Mouse (Mus musculus) right cerebral cortex, postnatal 10 days (tissue): ENCODE data around the gene Tomm20.
A peak's percentile ranks its signal among the peaks of the same experiment; 100 is the strongest.

Experiments
- DNase-seq, 2 experiments: peaks; one replicate each; pipeline ENCODE4 v3.0.0; 2021; ENCODE audit warnings: low spot score in 2 of 2

Gene Tomm20

DNA sequence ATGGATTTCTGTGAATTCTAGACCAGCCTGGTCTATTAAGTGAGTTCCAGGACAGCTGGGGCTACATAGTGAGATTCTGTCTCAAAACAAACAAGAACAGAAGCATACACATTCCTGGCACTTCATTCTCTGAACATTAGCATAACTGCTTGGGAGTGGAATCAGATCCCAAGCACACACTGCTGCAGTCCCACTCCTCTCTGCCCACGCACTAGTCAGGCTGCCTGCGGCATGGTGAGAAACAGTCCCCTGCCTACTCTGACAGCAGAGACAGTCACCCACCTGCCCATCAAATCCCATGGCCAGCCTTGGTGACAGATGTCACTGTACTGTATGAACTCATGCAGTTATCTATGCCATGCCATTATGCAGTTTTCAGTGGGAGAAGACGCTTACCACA is 15.9 kb upstream of the Tomm20 start:
- DNase-seq = peak; percentile 48 to 59

DNA sequence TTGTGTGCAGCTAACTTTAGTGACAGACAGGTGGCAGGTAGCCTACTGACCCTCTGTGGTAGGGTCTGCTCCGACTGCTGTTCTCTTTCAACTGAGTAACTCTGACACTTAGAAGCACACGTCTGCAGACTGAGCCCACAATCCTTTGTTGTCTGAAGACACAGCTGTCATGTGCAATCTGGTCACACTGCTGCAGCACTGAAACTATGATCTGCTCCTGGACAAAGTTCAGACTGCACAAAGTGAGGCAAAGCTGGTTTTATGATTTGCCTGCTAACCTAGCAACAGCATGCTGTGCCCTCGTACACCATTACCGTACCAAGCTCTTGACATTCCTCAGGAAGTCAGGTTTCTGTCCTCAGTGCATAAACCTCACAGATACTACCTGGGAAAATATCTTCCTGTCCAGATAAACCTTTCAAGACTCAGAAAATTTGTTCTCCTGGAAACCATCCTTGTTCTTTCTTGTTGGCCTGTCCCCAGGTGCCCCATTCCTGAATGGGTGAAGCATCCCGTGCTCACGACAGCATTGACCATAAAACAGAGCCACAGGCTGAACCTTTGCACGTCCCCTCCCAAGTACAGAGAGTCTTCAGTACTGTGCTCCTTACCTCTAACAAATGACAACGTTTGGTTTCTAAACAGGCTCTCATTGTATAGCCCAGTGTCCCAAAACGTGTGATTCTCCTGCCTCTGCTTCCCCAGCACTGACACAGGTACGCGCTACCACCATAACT is 6.4 kb upstream of the Tomm20 start:
- DNase-seq = no peak

DNA sequence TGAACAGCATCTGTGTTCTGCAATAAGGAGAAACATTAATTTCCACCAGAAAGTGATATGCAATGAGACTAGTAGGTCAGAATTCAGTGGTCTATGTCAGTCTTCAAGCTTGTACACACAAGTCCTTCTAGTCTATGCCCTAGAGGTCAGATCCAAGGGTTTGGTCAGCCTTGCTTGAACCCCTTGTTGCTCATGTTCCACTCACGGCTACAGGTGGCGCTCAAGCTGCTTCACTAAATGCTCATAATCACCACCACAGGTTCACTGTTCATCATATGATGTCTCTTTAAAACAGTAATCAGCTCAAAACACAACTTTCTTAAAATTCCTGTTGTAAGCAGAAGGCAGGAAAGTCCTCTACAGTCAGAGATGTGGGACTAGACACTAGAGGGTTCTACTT is 3.9 kb upstream of the Tomm20 start:
- no peak for DNase-seq

DNA sequence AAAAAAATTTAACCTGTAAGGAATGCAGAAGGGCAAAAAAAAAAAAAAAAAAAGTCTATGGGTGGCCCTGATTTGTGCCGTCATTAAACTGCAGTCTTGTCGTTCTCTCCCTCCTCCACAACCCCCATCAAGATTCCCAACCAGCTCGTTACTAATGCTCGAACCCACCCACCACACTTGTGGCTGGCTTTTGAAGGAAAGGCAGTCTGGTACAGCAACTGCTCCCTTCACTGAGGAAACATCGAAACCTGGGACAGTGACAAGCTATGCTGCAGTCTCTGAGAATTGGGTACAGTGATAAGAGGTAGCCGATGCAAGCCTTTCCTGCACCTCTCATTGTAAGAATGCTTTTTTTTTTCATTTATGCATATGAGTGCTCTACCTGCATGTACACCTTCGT is 800 bp upstream of the Tomm20 start:
- peak in 1 of 2 experiments; percentile 59 for DNase-seq

DNA sequence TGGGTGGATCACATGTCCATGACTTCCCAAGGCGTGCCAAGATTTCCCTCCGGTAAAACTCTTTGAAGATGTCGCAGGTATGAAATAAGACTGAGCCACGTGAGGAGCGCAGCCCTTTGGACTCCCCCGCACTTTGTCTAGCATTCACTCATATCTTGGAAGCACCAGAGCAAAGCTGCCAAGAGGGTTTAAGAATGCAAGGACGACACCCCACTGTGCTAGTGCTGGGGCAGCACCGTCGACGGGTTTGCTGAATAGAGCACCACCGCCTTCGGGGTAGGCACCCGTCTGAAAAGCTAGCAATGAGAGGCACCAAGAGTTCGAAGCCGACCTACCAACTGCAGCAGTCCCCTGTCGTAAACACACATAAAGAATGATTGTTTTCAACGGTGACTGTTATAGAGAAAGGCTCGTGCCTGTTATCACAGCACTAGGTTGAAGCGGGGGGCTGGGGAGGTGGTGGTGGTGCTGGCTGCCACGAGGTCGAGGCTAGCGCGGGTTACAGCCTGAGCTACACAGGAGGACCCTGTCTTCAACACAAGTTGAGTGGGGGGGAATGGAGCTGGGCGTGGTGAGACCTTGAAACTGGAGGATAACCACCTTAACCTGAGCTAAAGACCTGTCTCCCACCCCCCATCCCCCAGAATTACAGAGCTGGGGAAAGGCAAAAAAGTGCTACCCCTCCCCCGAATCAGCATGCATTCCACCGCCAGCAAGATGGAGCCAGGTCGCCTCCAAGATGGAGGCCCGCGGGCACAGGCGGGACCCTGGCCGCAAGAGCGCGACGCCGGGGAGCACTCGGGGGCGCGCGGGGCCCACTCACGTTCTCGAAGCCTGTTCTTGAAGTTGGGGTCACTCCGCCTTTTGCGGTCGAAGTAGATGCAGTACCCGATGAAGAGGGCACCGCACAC is 608 bp downstream of the Tomm20 start:
- DNase-seq = peak; percentile 65 to 73

DNA sequence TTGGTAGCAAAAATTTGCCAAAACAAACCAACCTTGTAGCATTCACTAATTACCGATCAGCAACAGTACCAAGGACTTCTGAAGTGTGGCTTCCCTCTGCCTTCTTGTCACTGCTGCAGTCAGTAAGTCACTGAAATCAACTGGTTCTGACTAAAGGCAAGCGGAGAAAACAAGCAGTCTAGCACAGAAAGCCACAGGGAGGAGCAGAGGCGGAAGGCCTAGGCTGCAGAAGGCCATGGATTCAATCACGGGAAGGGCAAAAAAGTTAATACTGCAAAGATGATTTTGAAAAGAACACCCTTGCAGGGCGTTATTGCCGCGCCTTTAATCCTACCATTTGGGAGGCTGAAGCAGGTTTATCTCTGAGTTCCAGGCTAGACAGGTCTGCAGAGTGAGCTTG is 2.1 kb downstream of the Tomm20 start:
- no peak for DNase-seq

DNA sequence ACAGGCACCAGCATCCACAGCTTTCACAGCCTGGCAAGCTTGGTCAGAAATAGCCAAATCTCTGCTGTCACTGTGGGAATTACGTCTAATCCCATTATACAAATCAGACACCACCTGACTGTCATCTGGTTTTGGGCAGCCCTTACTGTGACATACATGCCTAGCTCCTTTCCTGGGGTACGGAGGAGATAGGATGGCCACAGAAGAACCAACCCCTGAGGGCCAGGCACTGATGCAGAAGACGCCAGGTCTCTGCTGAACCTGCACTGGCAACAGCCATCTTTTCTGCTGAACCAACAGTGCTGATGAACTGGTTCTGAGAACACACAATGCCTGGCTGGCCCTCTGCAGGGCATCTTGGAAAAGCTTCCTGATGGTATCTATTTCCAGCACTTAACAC is 8.3 kb downstream of the Tomm20 start:
- no peak for DNase-seq

DNA sequence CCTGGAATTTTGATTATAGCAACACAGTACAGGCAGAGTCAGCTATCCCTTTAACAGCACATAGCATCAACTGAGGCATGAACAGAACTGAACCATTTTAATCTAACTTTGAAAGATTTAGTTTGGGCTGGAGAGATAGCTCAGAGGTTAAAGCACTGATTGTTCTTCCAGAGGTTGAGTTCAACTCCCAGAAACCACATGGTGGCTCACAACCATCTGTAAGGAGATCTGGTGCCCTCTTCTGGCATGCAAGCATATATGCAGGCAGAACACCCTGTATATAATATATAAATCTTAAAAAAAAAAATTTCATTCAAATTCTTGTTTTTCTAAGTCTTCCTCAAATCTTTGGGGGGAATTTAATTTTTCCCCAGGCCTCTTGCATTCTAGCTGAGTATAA is 9.7 kb downstream of the Tomm20 start:
- no peak for DNase-seq

DNA sequence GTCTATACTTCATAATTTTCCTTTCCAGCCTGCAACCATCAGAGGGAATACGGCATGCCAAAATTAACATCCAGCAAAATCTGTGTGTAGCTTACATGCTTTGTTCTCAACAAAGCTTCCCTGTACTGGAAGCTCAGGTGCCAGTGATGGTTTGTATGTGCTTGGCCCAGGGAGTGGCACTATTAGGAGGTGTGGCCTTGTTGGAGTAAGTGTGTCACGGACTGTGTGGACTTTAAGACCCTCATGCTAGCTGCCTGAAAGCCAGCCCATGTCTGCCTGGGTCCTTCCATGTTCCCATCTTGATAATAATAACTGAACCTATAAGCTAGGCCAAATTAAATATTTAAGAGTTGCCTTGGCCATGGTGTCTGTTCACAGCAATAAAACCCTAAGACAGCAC is 10.3 kb downstream of the Tomm20 start:
- DNase-seq = no peak

DNA sequence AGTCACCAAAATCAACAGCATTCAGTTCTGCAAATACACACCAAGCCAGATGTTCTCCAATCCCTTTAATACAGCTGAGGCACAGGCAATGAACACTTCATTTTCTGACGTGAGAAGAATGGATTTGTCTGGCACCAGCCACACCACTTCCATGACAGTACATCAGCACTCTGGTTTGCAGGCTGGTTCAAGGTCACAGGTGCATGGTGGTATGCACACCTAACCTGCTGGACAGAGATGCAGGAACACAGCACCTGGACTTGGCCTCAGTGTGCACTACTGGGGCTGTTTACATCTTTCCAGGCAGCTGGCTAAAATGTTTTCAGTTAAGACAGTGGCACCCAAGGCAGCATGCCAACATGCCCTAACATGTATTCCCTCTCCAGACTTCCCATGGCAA is 13.0 kb downstream of the Tomm20 start:
- no peak for DNase-seq

DNA sequence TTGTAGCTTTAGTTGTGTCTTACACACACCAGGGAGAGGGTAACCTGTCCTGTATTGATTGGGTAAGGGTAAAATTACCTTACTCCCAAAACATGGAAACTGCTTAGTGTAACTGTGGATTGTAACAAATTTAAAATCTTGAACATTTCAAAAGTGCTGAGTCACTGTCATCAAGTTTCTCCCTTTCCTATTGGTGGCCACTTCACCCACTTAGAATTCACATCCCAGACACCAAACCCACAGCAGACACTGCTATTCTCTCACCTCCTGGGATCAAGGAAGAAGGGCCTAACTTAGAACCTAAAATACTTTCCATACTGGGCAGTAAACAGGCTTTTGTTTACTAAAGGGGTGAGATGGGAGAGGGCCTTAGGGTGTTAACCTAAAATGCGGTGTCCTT is 13.4 kb downstream of the Tomm20 start:
- no peak for DNase-seq

DNA sequence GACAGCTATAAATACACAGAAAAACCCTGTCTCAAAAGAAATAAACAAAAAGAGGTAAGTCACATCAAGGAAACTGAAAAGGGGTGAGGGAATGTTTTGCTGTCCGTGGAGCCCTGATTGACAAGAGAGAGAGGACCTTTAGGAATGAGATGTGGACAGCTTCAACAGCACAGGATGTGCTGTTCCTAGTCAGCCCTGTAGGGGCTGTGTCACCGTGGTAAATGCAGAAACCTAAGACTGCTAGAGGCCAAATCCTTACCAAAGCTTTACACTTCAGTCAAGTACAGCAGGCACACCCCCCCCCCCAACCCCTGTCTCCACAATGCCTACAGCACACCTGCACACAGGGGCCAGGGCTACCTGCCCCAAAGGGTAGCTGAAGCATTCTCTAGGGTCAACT is 13.9 kb downstream of the Tomm20 start:
- no peak for DNase-seq

DNA sequence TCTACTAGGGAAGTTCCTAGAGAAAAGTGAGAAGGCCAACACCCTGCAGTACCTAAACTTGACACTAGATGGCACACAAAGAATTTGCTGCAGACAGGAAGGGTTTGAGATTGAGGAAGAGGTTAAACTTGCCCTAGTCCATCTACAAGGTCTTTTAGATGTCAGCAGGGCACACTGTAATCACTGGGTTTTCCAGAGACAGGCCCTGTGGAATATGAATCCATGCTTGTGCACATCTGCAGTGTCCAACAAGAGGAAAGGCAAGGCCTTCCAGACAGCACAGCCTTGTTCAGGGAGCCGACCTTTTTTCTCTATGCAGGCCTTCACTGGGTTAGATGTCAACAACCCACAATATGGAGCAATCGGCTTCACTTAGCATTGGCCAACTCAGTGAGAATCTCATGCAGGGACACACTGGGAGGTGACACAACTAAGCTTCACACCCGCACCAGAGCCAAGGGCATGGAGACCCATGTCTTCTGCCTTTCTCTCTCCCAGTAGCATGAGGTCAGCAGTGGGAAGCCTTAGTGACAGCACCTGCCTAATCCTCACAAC is 16.0 kb downstream of the Tomm20 start:
- peak; percentile 63 to 72 for DNase-seq

DNA sequence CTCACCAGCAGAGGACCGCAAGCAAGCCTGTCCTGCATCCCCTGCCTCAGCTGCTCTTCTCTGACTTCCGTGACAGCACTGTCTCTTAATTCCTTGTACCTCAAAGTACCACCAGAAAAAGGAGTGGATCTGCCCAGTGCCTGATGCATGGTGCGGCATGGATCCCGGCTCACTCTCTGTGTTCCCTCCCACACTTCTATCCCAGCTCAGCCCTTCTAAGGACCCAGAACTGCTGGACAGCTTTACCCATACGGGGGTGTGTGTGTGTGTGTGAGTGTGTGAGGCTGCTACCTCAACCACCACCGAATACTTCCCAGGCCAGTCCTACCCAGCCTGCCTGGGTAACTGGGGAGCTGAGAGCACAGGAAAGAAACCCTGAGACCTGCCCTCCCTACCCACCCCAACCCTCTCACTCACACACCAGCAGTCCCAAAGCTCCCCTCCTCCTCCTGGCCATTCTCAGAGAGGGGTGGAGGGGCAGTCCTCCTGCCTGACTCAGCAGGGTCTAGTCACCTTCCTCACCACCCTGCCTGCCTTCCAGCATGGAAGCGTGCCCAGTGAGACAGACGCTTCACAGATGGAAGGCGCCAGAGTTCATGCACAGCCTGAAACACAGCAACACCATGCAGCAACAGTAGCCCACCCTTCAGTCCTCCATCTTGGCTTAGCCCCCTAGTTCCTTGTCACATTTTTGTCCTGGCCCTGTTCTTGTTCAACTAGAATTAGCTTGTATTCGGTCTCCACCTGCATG is 16.7 kb downstream of the Tomm20 start:
- no peak for DNase-seq

DNA sequence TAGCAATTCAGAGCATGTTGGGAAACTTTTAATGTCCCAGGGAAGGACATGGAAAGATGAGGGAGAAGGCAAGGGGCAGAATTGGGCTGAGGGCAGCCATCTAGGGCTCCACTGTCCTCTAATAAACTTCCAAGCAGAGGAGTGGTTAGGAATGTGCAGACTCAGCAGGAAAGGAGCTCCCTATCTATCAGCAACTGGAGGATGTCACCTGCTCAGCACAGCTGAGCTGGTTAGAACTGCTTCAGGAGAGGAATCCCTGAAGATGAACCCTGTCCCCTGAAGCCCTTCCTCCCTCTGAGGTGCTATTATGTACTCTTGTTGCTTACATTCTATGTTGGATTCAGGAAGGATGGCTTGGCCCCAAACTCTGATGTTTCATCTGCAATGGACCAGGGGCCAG is 17.6 kb downstream of the Tomm20 start:
- DNase-seq = no peak

DNA sequence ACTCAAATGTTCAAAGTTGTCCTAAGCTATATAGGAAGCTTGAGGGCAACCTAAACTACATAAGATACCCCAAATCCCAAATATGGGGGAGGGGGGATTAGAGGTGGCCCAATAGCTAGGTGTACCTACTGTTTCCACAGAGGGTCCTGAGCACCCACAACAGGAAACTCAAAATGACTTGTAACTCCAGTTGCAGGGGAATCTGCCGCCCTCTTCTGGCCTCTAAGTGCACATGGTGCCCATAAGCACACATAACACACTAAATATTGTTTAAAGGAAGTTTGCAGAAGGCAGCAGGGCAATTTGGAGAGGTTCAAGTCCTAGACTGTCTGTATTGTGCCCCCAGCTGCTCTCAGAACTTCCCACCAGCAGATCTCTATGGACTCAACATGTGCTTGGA is 18.6 kb downstream of the Tomm20 start:
- DNase-seq = no peak

DNA sequence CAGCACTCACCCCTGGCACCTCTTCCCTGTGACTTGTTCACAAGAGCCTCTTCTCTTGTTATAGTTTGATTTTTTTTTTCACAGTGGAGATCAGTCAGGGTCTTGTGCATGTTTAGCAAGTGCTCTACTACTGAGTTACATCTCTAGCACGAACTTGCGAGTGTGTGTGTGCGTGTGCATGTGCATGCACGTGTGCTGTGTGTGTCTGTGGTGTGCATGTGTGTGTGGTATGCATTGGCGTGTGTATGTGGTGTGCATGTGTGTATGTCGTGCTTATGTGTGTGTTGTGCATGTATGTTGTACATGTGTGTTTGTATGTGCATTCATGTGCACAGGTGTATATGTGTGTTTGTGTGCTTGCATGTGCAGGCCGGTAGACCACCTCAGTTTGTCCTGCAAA is 22.7 kb downstream of the Tomm20 start:
- DNase-seq = no peak

DNA sequence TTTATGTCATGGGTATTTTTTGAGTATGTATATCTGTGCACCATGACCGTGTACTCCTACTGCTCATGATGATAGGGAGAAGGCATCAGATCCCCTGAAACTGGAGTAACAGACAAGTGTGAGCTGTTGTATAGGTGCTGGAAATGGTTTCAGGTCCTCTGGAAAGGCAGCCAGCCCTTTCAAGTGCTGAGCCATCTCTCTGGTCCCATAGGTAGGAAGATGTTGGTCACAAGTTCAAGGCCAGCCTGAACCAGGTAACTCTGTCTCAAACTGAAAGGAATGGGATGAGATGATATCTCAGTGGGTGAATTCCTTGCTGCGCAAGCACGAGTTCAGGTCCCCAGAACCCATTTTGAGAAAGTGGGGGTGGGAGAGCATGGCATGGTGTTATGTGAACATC is 24.2 kb downstream of the Tomm20 start:
- peak in 1 of 2 experiments; percentile 23 for DNase-seq

DNA sequence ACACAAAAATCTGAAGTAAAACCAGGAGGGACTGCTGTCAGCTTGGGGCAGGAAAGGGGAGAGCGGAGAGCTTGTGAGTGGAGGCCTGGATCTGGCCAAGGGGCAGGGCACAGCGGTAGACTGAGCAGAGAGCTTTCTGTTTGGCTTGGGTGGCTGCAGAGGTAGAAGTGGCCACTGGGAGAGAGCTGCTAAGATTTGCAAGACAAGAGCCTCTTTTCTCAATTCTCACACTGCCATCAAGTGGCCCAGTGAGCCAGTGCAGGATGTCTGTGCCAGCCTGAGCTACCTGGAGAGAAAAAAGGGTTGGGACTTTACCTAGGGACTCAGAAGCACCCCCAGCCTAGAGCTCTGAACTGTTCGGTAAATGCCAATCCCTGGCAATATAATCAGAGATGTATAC is 24.8 kb downstream of the Tomm20 start:
- peak; percentile 85 to 87 for DNase-seq

DNA sequence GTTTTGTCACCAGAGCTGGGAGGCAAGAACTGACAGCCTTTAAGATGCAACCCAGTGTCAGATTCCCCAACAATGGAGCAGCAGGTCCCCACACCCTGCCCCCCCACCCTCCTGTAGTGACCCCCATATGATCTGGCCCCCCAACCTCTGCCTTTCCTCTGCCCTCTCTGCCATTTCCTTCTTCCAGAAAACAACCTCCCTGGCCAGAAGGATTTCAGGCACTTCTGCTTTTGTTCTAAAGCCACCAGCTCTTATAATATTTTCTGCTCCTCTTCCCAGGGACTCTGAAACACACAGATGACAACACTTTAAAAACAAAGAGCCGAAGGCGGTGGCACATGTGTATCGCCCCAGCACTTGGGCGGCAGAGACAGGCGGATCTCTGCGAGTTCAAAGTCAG is 25.3 kb downstream of the Tomm20 start:
- DNase-seq = no peak

DNA sequence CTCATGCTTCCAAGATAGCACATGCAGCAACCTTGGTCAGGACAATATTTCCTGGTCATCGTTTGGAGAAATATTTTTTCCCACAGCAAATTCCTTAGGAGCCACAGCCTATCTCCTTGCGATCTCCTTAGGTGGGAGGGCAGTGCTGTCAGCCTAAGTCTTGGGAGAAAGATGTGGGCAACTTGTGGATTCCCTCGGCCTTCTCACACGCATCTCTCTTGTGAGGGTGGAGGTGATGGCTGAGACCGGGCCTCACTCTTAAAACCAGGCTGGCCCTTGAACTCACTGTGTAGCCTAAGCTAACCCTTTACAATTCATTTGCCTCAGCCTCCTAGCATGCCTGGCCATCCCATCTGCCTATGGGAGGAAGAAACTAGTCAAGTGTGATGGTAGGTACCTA is 25.9 kb downstream of the Tomm20 start:
- peak in 1 of 2 experiments; percentile 19 for DNase-seq

DNA sequence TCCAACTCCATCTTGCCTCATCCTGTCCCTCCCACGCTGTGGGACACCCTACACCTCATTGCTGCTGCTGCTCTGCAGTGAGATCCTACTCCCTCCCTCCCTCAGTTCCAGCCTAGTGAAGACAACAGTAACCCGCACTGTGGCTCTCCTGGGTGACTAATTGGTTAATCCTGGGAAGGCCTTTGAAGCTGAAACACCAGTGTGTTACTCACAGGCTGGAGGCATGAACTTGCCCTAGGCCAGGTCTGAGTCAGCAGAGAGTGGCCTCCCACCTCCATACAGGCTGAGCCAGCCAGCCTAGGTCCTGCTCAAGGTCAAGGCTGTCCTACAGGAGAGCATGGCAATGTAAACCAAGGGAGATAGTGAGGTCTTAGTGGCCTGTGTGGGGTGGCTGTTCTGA is 26.4 kb downstream of the Tomm20 start:
- DNase-seq = no peak
